Mouse (Mus musculus) C2C12 (cell line): ENCODE data around the gene Atg9b. TPM values are rescaled to one million over a fixed set of nuclear protein-coding genes. Genes with fewer than 3 reads are reported as not detected.

Experiments used
- H3K27me3 ChIP-seq: one replicate; pipeline ENCODE4 v1.6.1; 2011; ENCODE audit not compliant: control insufficient read depth, insufficient read depth, insufficient read length
- H3K36me3 ChIP-seq: one replicate; pipeline ENCODE4 v1.6.1; 2011; ENCODE audit not compliant: control insufficient read depth, insufficient read depth
- H3K4me3 ChIP-seq: one replicate; pipeline ENCODE4 v1.5.1; 2011; ENCODE audit warnings: mild to moderate bottlenecking, control low read depth; ENCODE audit not compliant: poor library complexity, insufficient read depth, severe bottlenecking
- H3K79me2 ChIP-seq: one replicate; pipeline ENCODE4 v1.6.1; 2011; ENCODE audit not compliant: control insufficient read depth, insufficient read depth
- H3K79me3 ChIP-seq: one replicate; pipeline ENCODE4 v1.6.1; 2011; ENCODE audit warnings: low read depth, control low read depth
- H3ac ChIP-seq: one replicate; pipeline ENCODE3; 2011; ENCODE audit warnings: low read depth; ENCODE audit not compliant: control insufficient read depth, insufficient read length
- CEBPB ChIP-seq: IDR thresholded peaks from one replicate; pipeline ENCODE4 v1.6.1; 2011; ENCODE audit warnings: low read depth, mild to moderate bottlenecking, control low read depth, moderate library complexity
- CTCF ChIP-seq: IDR thresholded peaks from one replicate; pipeline ENCODE4 v1.5.1; 2011; ENCODE audit not compliant: control insufficient read depth, insufficient read depth, insufficient read length
- FOSL1 ChIP-seq: IDR thresholded peaks from one replicate; pipeline ENCODE4 v1.8.0; 2011; ENCODE audit warnings: mild to moderate bottlenecking, low read length; ENCODE audit not compliant: poor library complexity, insufficient read depth, severe bottlenecking
- MAX ChIP-seq: IDR thresholded peaks from one replicate; pipeline ENCODE4 v1.6.1; 2011; ENCODE audit warnings: mild to moderate bottlenecking, control low read depth
- MYOD1 ChIP-seq: IDR thresholded peaks from one replicate; pipeline ENCODE4 v1.6.1; 2011; ENCODE audit warnings: low read depth; ENCODE audit not compliant: control insufficient read depth, insufficient read length
- MYOG ChIP-seq: IDR thresholded peaks from one replicate; pipeline ENCODE4 v1.6.1; 2011; ENCODE audit not compliant: control insufficient read depth, insufficient read length; ENCODE audit errors: extremely low read depth
- USF1 ChIP-seq: IDR thresholded peaks from one replicate; pipeline ENCODE4 v1.6.1; 2011; ENCODE audit warnings: low read depth, mild to moderate bottlenecking, control low read depth, moderate library complexity
- polyA plus RNA-seq: library from polyadenylated mRNA; unstranded; fragments of >200 nt; fragmentation: generic; extraction: Trizol; gene quantifications from one replicate; pipeline ENCODE4 v1.2.1, GENCODE M21; 2012; ENCODE audit warnings: missing spikeins

Atg9b gene
- polyA plus RNA-seq, 1 experiment, result 0.48 TPM

DNA sequence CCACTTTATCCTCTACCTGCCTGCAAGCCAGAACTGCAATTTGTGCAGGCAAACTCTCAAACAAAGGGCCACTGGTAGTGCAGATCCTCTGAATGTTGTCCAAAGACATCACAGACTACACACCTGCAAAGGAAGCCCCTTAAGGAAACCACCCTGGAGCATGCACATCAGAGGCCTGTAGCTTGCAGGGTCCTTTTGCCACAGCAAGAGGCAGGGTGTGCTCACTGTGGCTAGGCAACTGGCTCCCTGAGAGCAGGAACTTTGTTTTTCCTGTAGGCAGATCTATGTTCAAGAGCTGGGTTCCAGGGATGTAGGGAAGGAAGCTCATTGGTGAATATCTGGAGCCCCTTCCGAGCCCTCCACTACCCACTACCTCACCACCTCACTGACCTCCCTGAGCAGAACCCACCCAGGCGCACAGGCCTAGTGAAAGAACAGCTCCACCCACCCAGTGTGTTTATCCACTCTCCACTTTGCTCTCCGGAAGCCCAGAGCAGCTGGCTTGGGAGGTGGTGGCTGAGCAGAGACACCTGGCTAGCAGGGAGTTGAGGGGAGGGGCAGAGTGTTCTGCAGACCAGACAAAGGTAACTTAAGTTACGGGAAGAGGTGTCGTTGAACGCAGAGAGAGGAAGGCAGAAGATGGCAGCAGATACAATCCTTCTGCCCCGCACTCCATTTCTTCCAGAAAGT, 44.6 kb downstream of the Atg9b start:
- Histone ChIP-seq H3K79me3 (no peaks in the 10 kb centered on the region), H3K27me3 (no peaks in the 10 kb centered on the region), H3K79me2 (no peaks in the 10 kb centered on the region), H3K4me3 (no peak overlapping the region), H3ac (no peak overlapping the region), H3K36me3 (no peaks in the 10 kb centered on the region)
- TF ChIP-seq MYOD1, result no peak
- TF ChIP-seq CTCF, result no peak
- no peak for TF ChIP-seq FOSL1
- no peak for TF ChIP-seq USF1
- TF ChIP-seq CEBPB, result no peak
- TF ChIP-seq MYOG, result no peak
- no peak for TF ChIP-seq MAX

DNA sequence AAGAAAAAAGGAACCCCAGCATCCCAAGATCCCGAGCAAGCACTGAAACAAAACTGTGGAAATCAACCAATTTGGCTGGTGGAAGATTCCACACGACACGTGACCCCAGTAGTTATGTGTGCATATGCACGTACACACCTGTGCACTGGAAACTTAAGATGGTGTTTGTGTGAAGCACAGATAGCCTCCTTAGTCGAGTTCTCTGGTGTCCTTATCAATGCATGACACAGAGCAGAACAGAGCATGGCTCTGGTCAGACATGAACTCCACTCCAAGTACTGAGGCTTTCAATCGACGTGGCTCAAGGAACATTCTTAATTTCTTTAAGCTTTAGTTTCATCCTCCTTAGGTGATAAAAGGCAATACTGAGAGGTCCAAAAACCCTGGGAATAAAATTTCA, 45.6 kb downstream of the Atg9b start:
- Histone ChIP-seq H3K36me3 (no peaks in the 10 kb centered on the region), H3K27me3 (no peaks in the 10 kb centered on the region), H3K79me3 (no peaks in the 10 kb centered on the region), H3ac (no peak overlapping the region), H3K79me2 (no peaks in the 10 kb centered on the region), H3K4me3 (no peak overlapping the region)
- no peak for TF ChIP-seq MAX
- TF ChIP-seq MYOD1, result no peak
- TF ChIP-seq CEBPB, result no peak
- no peak for TF ChIP-seq FOSL1
- no peak for TF ChIP-seq CTCF
- no peak for TF ChIP-seq MYOG

- no peak overlapping the region for H3ac ChIP-seq
- no peaks in the 10 kb centered on the region for H3K79me2 ChIP-seq
- no peak overlapping the region for H3K4me3 ChIP-seq
- no peaks in the 10 kb centered on the region for H3K27me3 ChIP-seq
- no peak for TF ChIP-seq MYOG
- no peak for TF ChIP-seq MAX
- no peak for TF ChIP-seq MYOD1
- no peak for TF ChIP-seq USF1
- no peaks in the 10 kb centered on the region for H3K36me3 ChIP-seq
- H3K79me3 ChIP-seq, result no peaks in the 10 kb centered on the region
Observed at GRCm38 (mm10) chr5:24344477-24345051, 47.4 kb downstream of the Atg9b start.

DNA sequence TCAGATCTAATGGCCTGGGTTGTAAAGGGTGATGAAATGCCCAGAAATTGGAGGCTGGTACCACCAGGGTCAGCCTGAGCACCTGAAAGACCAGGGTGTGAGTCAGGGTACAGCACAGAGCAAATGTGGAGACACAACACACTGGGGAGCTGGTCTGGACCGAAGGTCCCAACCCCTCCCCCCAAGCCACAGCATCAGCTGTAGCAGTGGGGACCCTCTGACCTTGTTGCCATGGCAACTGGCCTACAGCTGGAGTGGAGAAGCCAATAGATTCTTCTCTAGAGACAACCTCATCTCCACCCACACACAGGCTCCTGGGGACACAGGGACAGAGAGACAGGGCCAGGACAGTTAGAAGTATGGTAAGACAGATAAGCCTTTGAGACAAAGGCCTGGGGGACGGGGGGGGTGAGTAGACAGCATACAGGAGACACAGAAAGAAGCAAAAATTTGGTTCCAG, 47.9 kb downstream of the Atg9b start:
- no peaks in the 10 kb centered on the region for H3K79me2 ChIP-seq
- no peaks in the 10 kb centered on the region for H3K79me3 ChIP-seq
- no peaks in the 10 kb centered on the region for H3K27me3 ChIP-seq
- H3K4me3 ChIP-seq, result no peak overlapping the region
- H3ac ChIP-seq, result no peak overlapping the region
- TF ChIP-seq MAX, result no peak
- TF ChIP-seq CEBPB, result no peak
- TF ChIP-seq CTCF, result no peak
- TF ChIP-seq USF1, result no peak
- TF ChIP-seq FOSL1, result no peak
- TF ChIP-seq MYOD1, result no peak
- no peak for TF ChIP-seq MYOG
- no peaks in the 10 kb centered on the region for H3K36me3 ChIP-seq

DNA sequence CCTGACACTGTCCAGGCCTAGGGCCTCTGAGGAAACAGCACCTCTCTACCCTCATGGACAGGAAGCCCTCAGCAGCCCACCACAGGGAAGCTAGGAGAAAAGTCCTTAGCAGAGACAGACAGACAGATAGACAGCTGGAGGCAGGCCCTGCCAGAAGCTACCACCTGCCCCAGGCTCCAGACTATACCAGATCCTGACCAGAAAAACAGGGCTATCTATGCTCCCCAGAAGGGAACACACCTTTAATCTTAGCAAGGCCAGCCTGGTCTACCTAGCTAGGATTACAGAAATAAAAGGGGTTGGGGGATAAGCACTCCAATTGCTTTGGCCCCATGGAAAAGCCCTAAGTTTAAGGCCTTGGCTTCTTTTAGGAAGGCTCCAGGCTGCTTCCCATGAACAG, 48.6 kb downstream of the Atg9b start:
- no peak overlapping the region for H3ac ChIP-seq
- TF ChIP-seq FOSL1 (no peak), CEBPB (no peak), USF1 (no peak), MAX (no peak)
- no peak overlapping the region for H3K4me3 ChIP-seq
- H3K36me3 ChIP-seq, result no peaks in the 10 kb centered on the region
- H3K79me2 ChIP-seq, result no peaks in the 10 kb centered on the region
- no peaks in the 10 kb centered on the region for H3K79me3 ChIP-seq
- no peaks in the 10 kb centered on the region for H3K27me3 ChIP-seq

DNA sequence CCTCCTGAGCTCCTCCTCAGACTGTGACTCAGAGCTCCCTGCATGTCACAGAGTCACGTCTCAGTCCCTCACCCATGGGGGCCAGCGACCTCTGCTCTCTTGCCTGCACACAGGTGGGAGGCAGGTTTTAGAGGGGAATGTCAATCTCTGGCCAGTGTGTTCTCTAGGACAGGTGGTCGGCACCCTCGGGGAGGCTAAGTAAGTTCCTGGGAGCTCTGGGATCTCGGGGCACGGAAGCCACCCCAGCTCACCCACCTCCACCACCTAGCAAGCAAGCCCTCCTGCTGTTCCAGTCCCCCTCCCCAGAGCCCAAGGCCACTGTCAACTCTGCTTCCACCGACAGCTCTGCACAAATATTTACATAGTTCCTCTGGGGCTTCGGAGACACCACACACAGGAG, 49.0 kb downstream of the Atg9b start:
- no peak for TF ChIP-seq CEBPB
- TF ChIP-seq FOSL1, result no peak
- no peak for TF ChIP-seq CTCF
- no peak for TF ChIP-seq USF1
- no peak for TF ChIP-seq MYOG
- no peak for TF ChIP-seq MAX
- Histone ChIP-seq H3K27me3 (no peaks in the 10 kb centered on the region), H3K4me3 (no peak overlapping the region)

More for the DNA sequence above, 49.0 kb downstream of the Atg9b start:
- H3K79me2 ChIP-seq, result no peaks in the 10 kb centered on the region
- no peaks in the 10 kb centered on the region for H3K36me3 ChIP-seq
- no peaks in the 10 kb centered on the region for H3K79me3 ChIP-seq
- H3ac ChIP-seq, result no peak overlapping the region
